Mouse (Mus musculus) liver, embryonic 14.5 days (tissue): Measurements from ENCODE around the gene Gpr146. TPM values are rescaled to one million over a fixed set of nuclear protein-coding genes. Genes with fewer than 3 reads are reported as not detected.
A peak's percentile ranks its signal among the peaks of the same experiment; 100 is the strongest.
"Not testable (repeated sequence)": the region's sequence is repeated elsewhere in the genome, so short reads cannot be mapped to it uniquely, and the experiment has no call there.

Source experiments
- ATAC-seq: fragments of 200-750 bp; cut with Nextera tagmentation; 2 replicates; pipeline ENCODE4 v1.8.0; 2017; ENCODE audit warnings: moderate number of reproducible peaks, mild to moderate bottlenecking, moderate library complexity; ENCODE audit not compliant: insufficient read depth
- DNase-seq, 3 experiments: peaks; one replicate each; pipeline ENCODE4 v3.0.0-alpha.2; 2012 to 2013; ENCODE audit warnings: low read depth in 3 of 3, low spot score in 3 of 3
- H3K27ac ChIP-seq: fragments of 300-500 bp; sonication (generic); 2 replicates; pipeline ENCODE4 v1.5.1; 2014; ENCODE audit warnings: moderate library complexity, mild to moderate bottlenecking, control low read depth, inconsistent platforms
- H3K27me3 ChIP-seq: fragments of 300-500 bp; sonication (generic); 2 replicates; pipeline ENCODE4 v1.6.1; 2014; ENCODE audit warnings: mild to moderate bottlenecking, low read length, moderate library complexity; ENCODE audit not compliant: control insufficient read depth, insufficient read depth
- H3K36me3 ChIP-seq: fragments of 300-500 bp; sonication (generic); replicated peaks from 2 replicates; pipeline ENCODE4 v1.6.1; 2014; ENCODE audit warnings: low read depth; ENCODE audit not compliant: control insufficient read depth, insufficient read depth
- H3K4me1 ChIP-seq, 2 experiments: fragments of 200-500 bp in 1 of 2; fragments of 300-500 bp in 1 of 2; sonication (generic) in 1 of 2; replicated peaks; 2 replicates each; pipeline ENCODE4 v1.6.1; 2012 to 2014; ENCODE audit warnings: antibody characterized with exemption in 1 of 2, inconsistent platforms in 1 of 2, low read length in 1 of 2; ENCODE audit not compliant: control insufficient read depth in 2 of 2, insufficient read depth in 2 of 2
- H3K4me2 ChIP-seq: fragments of 300-500 bp; sonication (generic); 2 replicates; pipeline ENCODE4 v1.6.1; 2014; ENCODE audit warnings: low read depth, mild to moderate bottlenecking, control low read depth, moderate library complexity
- H3K4me3 ChIP-seq, 2 experiments: fragments of 200-500 bp in 1 of 2; fragments of 300-500 bp in 1 of 2; sonication (generic) in 1 of 2; 2 replicates each; pipeline ENCODE4 v1.5.1; 2012 to 2014; ENCODE audit warnings: low read depth in 2 of 2, low read length in 2 of 2, mild to moderate bottlenecking in 2 of 2, control low read depth in 1 of 2, inconsistent platforms in 1 of 2, moderate library complexity in 1 of 2; ENCODE audit not compliant: insufficient read depth in 1 of 2
- H3K9ac ChIP-seq: fragments of 300-500 bp; sonication (generic); replicated peaks from 2 replicates; pipeline ENCODE4 v1.6.1; 2014; ENCODE audit warnings: mild to moderate bottlenecking, control low read depth, moderate library complexity
- H3K9me3 ChIP-seq: fragments of 300-500 bp; sonication (generic); 2 replicates; pipeline ENCODE4 v1.6.1; 2016; ENCODE audit warnings: low read length, mixed read lengths; ENCODE audit not compliant: control insufficient read depth
- CTCF ChIP-seq: IDR thresholded peaks from 2 replicates; pipeline ENCODE4 v1.5.1; 2016; ENCODE audit warnings: antibody characterized with exemption, low read depth, control low read depth
- EP300 ChIP-seq: IDR thresholded peaks from 2 replicates; pipeline ENCODE4 v1.6.1; 2016; ENCODE audit warnings: antibody characterized with exemption, low read depth
- WGBS: fragments of 180-500 bp; shearing (Covaris S2); extraction: QIAGEN DNeasy Blood & Tissue Kit; methylation state at CpG from one replicate; pipeline ENCODE4 v1.1.7; 2014; ENCODE audit not compliant: insufficient replicate concordance; 5-methylcytosine and 5-hydroxymethylcytosine counted together
- polyA plus RNA-seq, 2 experiments: library from polyadenylated mRNA; depleted of rRNA in 1 of 2; stranded (reverse) in 1 of 2; unstranded in 1 of 2; fragments of >200 nt; fragmentation: Nextera tagmentation in 1 of 2; extraction: Ambion mirVana in 1 of 2; gene quantifications; 2 replicates each; pipeline versions ENCODE4 v1.2.1 to v1.2.3; 2012 to 2014

Gene Gpr146
- polyA plus RNA-seq, 2 experiments: 14.6 to 18.4 TPM

GRCm38 (mm10) chr5:139388694-139389675 lies 11.5 kb downstream of the Gpr146 start:
- DNase-seq (peak; percentile 77 to 85 (median 80)), ATAC-seq (peak; percentile 76)
- Histone ChIP-seq H3K36me3 (peaks cover 41% of the 10 kb centered on the region), H3K9ac (peak overlapping the region; percentile 96), H3K4me3 (peak overlapping the region; percentile 67 to 70), H3K27ac (peak overlapping the region; percentile 100), H3K9me3 (no peaks in the 10 kb centered on the region), H3K4me1 (peaks cover 63 to 72% of the 10 kb centered on the region in 2 experiments), H3K27me3 (no peaks in the 10 kb centered on the region), H3K4me2 (peak overlapping the region; percentile 76)
- TF ChIP-seq CTCF (no peak), EP300 (peak; percentile 88)
- 30% methylated on average over 17 of the region's 17 CpGs for WGBS

- ATAC-seq: peak; percentile 83
- peaks cover 47% of the 10 kb centered on the region for H3K36me3 ChIP-seq
- peak; percentile 80 for TF ChIP-seq EP300
- TF ChIP-seq CTCF: no peak; the same call in 1 of the 2 replicates
- peak overlapping the region; percentile 100 for H3K27ac ChIP-seq
- H3K4me3 ChIP-seq: peak overlapping the region; percentile 67 to 70
- no peaks in the 10 kb centered on the region for H3K9me3 ChIP-seq
- peak; percentile 85 to 89 (median 87) for DNase-seq
- H3K27me3 ChIP-seq: no peaks in the 10 kb centered on the region
- 2% methylated on average over 6 of the region's 6 CpGs for WGBS
- peaks cover 63 to 72% of the 10 kb centered on the region in 2 experiments for H3K4me1 ChIP-seq
- H3K9ac ChIP-seq: peak overlapping the region; percentile 96
- peak overlapping the region; percentile 76 for H3K4me2 ChIP-seq
These were observed 12.2 kb downstream of the Gpr146 start for GRCm38 (mm10) chr5:139389676-139390061.

- peak overlapping the region; percentile 76 for H3K4me2 ChIP-seq
- not testable (repeated sequence) for H3K9me3 ChIP-seq, H3K27me3 ChIP-seq
- peak in 1 of 3 experiments; percentile 58 for DNase-seq
- 28% methylated on average over 5 of the region's 5 CpGs for WGBS
- ATAC-seq: peak; percentile 21
- TF ChIP-seq EP300: peak; percentile 38
- peak overlapping the region; percentile 96 for H3K9ac ChIP-seq
- H3K27ac ChIP-seq: peak overlapping the region; percentile 100
- H3K4me3 ChIP-seq: peak overlapping the region; percentile 70 to 71
- H3K36me3 ChIP-seq: peaks cover 50% of the 10 kb centered on the region
- peaks cover 60 to 70% of the 10 kb centered on the region in 2 experiments for H3K4me1 ChIP-seq
These were observed 13.0 kb downstream of the Gpr146 start for GRCm38 (mm10) chr5:139390324-139391119.

DNA sequence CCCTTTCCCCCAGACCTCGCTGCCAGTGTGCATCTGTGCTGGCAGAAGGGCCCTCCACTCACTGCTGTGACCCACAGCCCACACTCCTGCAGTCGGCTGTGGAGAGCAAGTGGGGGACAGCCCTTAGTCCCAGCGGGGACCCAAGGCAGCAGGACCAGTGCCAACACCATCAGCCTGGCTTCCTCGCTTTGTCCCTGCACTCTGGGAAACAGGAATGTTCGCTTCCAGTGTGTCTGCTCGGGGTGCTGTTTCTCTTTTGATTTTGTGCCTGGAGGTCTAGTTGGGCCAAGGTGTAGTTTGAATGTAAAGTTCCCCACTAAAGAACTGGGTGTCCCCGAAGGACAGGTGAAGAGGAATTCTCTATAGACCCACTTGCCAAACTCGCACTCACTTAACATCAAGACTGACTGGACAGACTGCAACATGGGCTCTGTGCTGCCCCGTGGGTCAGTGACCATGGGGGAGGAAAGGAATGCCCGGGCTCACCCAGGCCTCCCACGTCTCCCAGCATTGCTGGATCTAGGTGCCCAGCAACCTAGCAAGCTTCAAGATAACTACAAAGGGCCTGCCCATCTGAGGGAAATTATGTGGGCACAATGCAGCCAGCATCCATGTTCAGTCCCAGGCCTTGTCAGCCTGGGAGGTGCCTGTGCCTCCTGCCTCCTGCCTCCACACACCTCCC lies 14.0 kb downstream of the Gpr146 start:
- WGBS: 81% methylated on average over 11 of the region's 11 CpGs
- peaks cover 51 to 63% of the 10 kb centered on the region in 2 experiments for H3K4me1 ChIP-seq
- H3K9ac ChIP-seq: peak overlapping the region; percentile 96
- no peaks in the 10 kb centered on the region for H3K9me3 ChIP-seq
- peaks cover 45% of the 10 kb centered on the region for H3K36me3 ChIP-seq
- no peaks in the 10 kb centered on the region for H3K27me3 ChIP-seq
- DNase-seq (no peak), ATAC-seq (no peak)
- peak overlapping the region; percentile 70 to 71 for H3K4me3 ChIP-seq
- peak overlapping the region; percentile 76 for H3K4me2 ChIP-seq
- no peak for TF ChIP-seq CTCF
- TF ChIP-seq EP300: no peak
- peak overlapping the region; percentile 100 for H3K27ac ChIP-seq
